Mouse (Mus musculus) embryonic facial prominence, embryonic 11.5 days (tissue): ENCODE results near the gene Paqr4. TPM values are rescaled to one million over a fixed set of nuclear protein-coding genes. Genes with fewer than 3 reads are reported as not detected.

Experiments used
- ATAC-seq: fragments of 200-750 bp; cut with Nextera tagmentation; replicated peaks from 2 replicates; pipeline ENCODE4 v1.8.0; 2017; ENCODE audit warnings: low read depth; ENCODE audit not compliant: insufficient number of reproducible peaks, low FRiP score, low TSS enrichment
- DNase-seq: peaks from one replicate; pipeline ENCODE4 v3.0.0-alpha.2; 2015; ENCODE audit warnings: low spot score
- H3K27ac ChIP-seq: fragments of 300-500 bp; sonication (generic); replicated peaks from 2 replicates; pipeline ENCODE4 v1.5.1; 2014; ENCODE audit warnings: mild to moderate bottlenecking, low read depth, low read length, control low read depth
- H3K27me3 ChIP-seq: fragments of 300-500 bp; sonication (generic); 2 replicates; pipeline ENCODE4 v1.6.1; 2014; ENCODE audit warnings: mild to moderate bottlenecking, low read length, moderate library complexity, mixed read lengths; ENCODE audit not compliant: control insufficient read depth, insufficient read depth
- H3K36me3 ChIP-seq: fragments of 300-500 bp; sonication (generic); replicated peaks from 2 replicates; pipeline ENCODE4 v1.6.1; 2014; ENCODE audit warnings: low read depth, mild to moderate bottlenecking, low read length, moderate library complexity, mixed read lengths; ENCODE audit not compliant: control insufficient read depth, insufficient read depth
- H3K4me1 ChIP-seq: fragments of 300-500 bp; sonication (generic); 2 replicates; pipeline ENCODE4 v1.6.1; 2014; ENCODE audit warnings: low read length, mixed read lengths; ENCODE audit not compliant: control insufficient read depth, insufficient read depth
- H3K4me2 ChIP-seq: fragments of 300-500 bp; sonication (generic); 2 replicates; pipeline ENCODE4 v1.6.1; 2014; ENCODE audit warnings: low read depth, mild to moderate bottlenecking, control low read depth, low read length, moderate library complexity
- H3K4me3 ChIP-seq: fragments of 300-500 bp; sonication (generic); 2 replicates; pipeline ENCODE4 v1.5.1; 2014; ENCODE audit warnings: low read depth, low read length, control low read depth
- H3K9ac ChIP-seq: fragments of 300-500 bp; sonication (generic); replicated peaks from 2 replicates; pipeline ENCODE4 v1.6.1; 2014; ENCODE audit warnings: mild to moderate bottlenecking, control low read depth, low read length
- H3K9me3 ChIP-seq: fragments of 300-500 bp; sonication (generic); replicated peaks from 2 replicates; pipeline ENCODE4 v1.6.1; 2016; ENCODE audit warnings: mild to moderate bottlenecking, low read length, inconsistent platforms, mixed read lengths; ENCODE audit not compliant: control insufficient read depth
- WGBS: fragments of 180-500 bp; shearing (Covaris S2); extraction: QIAGEN DNeasy Blood & Tissue Kit; methylation state at CpG from one replicate; pipeline ENCODE4 v1.1.7; 2014; 5-methylcytosine and 5-hydroxymethylcytosine counted together
- polyA plus RNA-seq: library from polyadenylated mRNA; unstranded; fragments of >200 nt; fragmentation: Nextera tagmentation; extraction: Ambion mirVana; gene quantifications from 2 replicates; pipeline ENCODE4 v1.2.1, GENCODE M21; 2014

Gene Paqr4
- polyA plus RNA-seq, 1 experiment from 2014 or later, result 11.8 TPM

GRCm38 (mm10) chr17:23747471-23747870 lies 6.8 kb upstream of the Paqr4 start:
- Histone ChIP-seq H3K4me3 (no peak overlapping the region), H3K9me3 (no peaks in the 10 kb centered on the region), H3K27me3 (peaks cover 49% of the 10 kb centered on the region), H3K9ac (no peak overlapping the region), H3K4me2 (no peak overlapping the region), H3K27ac (no peak overlapping the region), H3K4me1 (peaks cover 8% of the 10 kb centered on the region), H3K36me3 (peaks cover 4% of the 10 kb centered on the region; the same call in 1 of the 2 replicates)
- WGBS, result 81% methylated on average over 3 of the region's 3 CpGs
- ATAC-seq, result no peak
- no peak for DNase-seq

DNA sequence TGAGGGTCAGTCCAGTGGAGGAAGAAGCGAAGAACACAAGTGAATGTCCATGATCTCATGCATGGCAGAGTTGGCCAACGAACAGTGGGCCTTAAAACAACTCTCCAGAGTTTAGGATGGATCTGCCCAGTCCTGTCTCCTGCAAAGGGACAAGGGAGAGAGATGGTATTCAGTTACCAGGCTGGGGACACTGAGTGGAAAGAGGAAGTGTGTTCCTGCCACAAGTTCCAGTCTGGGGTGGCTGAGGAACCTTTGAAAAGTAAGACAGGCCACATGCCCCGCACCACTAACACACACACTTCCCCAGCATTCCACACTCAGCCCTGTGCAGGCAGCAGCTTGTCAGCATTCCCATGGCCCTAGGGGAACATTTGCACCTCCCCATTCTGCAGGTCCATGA lies 6.1 kb upstream of the Paqr4 start:
- Histone ChIP-seq H3K27me3 (peaks cover 56% of the 10 kb centered on the region), H3K9me3 (no peaks in the 10 kb centered on the region), H3K4me2 (no peak overlapping the region), H3K4me3 (no peak overlapping the region), H3K9ac (no peak overlapping the region), H3K36me3 (no peaks in the 10 kb centered on the region), H3K27ac (no peak overlapping the region), H3K4me1 (peaks cover 8% of the 10 kb centered on the region)
- WGBS, result 70% methylated on average over 3 of the region's 3 CpGs
- ATAC-seq (no peak), DNase-seq (no peak)

- Histone ChIP-seq H3K27me3 (peaks cover 60% of the 10 kb centered on the region), H3K4me1 (peaks cover 8% of the 10 kb centered on the region), H3K4me2 (no peak overlapping the region; the same call in 1 of the 2 replicates), H3K9ac (no peak overlapping the region), H3K27ac (no peak overlapping the region), H3K4me3 (no peak overlapping the region), H3K9me3 (no peaks in the 10 kb centered on the region), H3K36me3 (no peaks in the 10 kb centered on the region)
- WGBS, result 2% methylated on average over 12 of the region's 12 CpGs
- no peak for ATAC-seq
- DNase-seq, result no peak
These were observed 5.6 kb upstream of the Paqr4 start for GRCm38 (mm10) chr17:23746311-23746710.

GRCm38 (mm10) chr17:23745301-23746251 lies 4.9 kb upstream of the Paqr4 start, which contains the start of gene Kremen2:
Gene Kremen2 (minus strand): TSS chr17:23745833.
- H3K9me3 ChIP-seq, result no peaks in the 10 kb centered on the region
- H3K27ac ChIP-seq, result no peak within 1 kb of the TSS
- DNase-seq, result peak; percentile 36
- H3K9ac ChIP-seq, result peak within 1 kb of the TSS; percentile 39; the same call in 1 of the 2 replicates
- peaks cover 8% of the 10 kb centered on the region for H3K4me1 ChIP-seq
- H3K4me3 ChIP-seq, result peak within 1 kb of the TSS; percentile 28
- H3K36me3 ChIP-seq, result no peaks in the 10 kb centered on the region
- H3K4me2 ChIP-seq, result peak within 1 kb of the TSS; percentile 58
- under 1% methylated on average over 38 of the region's 45 CpGs for WGBS
- H3K27me3 ChIP-seq, result peaks cover 67% of the 10 kb centered on the region
- ATAC-seq, result no peak; the same call in 1 of the 2 replicates

DNA sequence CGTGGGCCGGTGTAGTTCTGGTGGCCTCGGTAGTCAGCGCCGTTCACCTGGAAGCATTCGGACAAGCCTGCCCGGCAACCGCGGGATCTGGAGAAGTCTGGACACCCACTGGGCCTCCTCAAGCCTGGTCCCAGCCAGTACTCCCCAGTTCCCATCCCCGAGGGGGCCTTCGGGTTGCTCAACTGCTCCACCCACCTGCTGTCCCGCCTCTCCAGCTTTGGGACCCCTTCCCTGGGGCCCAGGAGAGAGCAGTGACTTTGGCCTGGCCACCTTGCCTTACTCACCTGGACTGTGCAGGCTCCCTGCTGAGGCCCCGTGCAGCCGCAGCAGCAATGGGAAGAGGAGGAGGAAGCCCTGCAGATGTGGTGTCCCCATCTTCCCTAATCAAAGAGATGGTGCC lies 4.0 kb upstream of the Paqr4 start:
- 4% methylated on average over 14 of the region's 14 CpGs for WGBS
- H3K4me3 ChIP-seq, result peak overlapping the region; percentile 28
- H3K4me2 ChIP-seq, result no peak overlapping the region
- no peak overlapping the region for H3K27ac ChIP-seq
- ATAC-seq (no peak), DNase-seq (no peak)
- no peaks in the 10 kb centered on the region for H3K36me3 ChIP-seq
- peaks cover 10% of the 10 kb centered on the region for H3K4me1 ChIP-seq
- H3K9me3 ChIP-seq, result no peaks in the 10 kb centered on the region
- peaks cover 73% of the 10 kb centered on the region for H3K27me3 ChIP-seq
- no peak overlapping the region for H3K9ac ChIP-seq

GRCm38 (mm10) chr17:23744076-23744475 lies 3.4 kb upstream of the Paqr4 start:
- no peak overlapping the region for H3K27ac ChIP-seq
- peaks cover 14% of the 10 kb centered on the region for H3K4me1 ChIP-seq
- no peaks in the 10 kb centered on the region for H3K9me3 ChIP-seq
- peaks cover 79% of the 10 kb centered on the region for H3K27me3 ChIP-seq
- no peak for ATAC-seq
- DNase-seq, result peak; percentile 40
- WGBS, result 19% methylated on average over 8 of the region's 8 CpGs
- H3K9ac ChIP-seq, result no peak overlapping the region
- no peak overlapping the region for H3K4me3 ChIP-seq
- H3K36me3 ChIP-seq, result no peaks in the 10 kb centered on the region
- no peak overlapping the region for H3K4me2 ChIP-seq

- Histone ChIP-seq H3K27me3 (peaks cover 85% of the 10 kb centered on the region), H3K9ac (no peak overlapping the region), H3K9me3 (no peaks in the 10 kb centered on the region), H3K36me3 (no peaks in the 10 kb centered on the region), H3K4me2 (no peak overlapping the region), H3K27ac (no peak overlapping the region), H3K4me1 (peaks cover 14% of the 10 kb centered on the region), H3K4me3 (no peak overlapping the region)
- WGBS, result 66% methylated on average over 12 of the region's 12 CpGs
- DNase-seq, result no peak
- ATAC-seq, result no peak
These were observed 2.3 kb upstream of the Paqr4 start for GRCm38 (mm10) chr17:23742941-23743340.

DNA sequence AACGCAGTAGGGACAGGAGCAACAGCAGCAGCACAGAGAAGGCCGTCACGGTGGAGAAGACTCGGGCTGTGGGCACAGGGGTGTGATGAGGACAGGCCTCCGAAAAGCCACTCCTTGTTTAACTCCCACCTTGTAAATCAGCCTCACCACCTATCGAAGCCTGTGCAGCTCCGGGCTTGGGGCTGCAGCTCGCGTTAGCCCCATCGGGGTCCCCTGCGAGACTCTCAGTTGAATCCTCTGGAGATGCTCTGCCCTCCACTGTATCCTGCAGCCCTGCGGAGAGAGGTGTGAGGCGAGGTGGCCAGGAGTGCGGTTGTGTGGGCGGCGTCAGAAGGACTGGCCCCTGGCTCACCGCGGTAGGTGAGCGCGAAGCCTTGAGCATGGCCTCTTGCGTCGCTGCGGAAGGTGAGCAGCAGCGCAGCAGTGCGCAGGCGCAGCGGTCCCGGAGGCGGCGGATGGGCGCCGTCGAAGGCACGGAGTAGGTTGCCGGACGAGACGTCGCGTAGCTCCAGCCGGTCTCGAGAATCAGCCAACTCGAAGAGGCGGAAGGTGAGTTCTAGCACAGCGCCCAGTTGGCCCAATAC lies 1.6 kb upstream of the Paqr4 start:
- no peak overlapping the region for H3K9ac ChIP-seq
- peaks cover 84% of the 10 kb centered on the region for H3K27me3 ChIP-seq
- DNase-seq, result peak; percentile 19
- ATAC-seq, result no peak
- H3K9me3 ChIP-seq, result no peaks in the 10 kb centered on the region
- no peak overlapping the region for H3K27ac ChIP-seq
- H3K4me1 ChIP-seq, result peaks cover 14% of the 10 kb centered on the region
- peak overlapping the region; percentile 0; the same call in 1 of the 2 replicates for H3K4me2 ChIP-seq
- no peaks in the 10 kb centered on the region for H3K36me3 ChIP-seq
- 7% methylated on average over 44 of the region's 44 CpGs for WGBS
- H3K4me3 ChIP-seq, result no peak overlapping the region
